Mouse (Mus musculus) kidney, postnatal 14 days (tissue): ENCODE results near the gene Olfr585.

Source experiments
- DNase-seq: peaks from one replicate; pipeline ENCODE4 v3.0.0; 2022; ENCODE audit warnings: mixed read lengths

The Olfr585 gene

DNA sequence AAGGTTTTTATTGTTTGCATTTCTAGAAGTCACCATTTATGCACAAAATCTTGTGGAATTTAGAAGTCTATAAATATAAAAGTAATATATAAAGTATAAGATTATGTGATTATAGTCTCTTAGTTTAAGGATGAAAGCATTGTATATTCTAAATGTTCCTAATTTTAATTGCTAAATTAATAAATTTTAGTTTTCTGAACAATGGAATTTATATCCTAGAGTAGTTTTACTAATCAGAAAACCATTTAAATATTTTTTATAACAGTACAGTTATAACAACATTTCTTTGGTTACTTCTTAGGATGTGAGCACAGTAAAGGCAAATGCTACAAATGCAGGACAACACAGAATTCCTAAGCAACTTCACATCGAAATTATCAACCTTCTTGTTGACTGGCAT is at the start of gene Olfr585:
TSS of gene Olfr585 (plus strand) at position 301 of the 400 bp plus-strand sequence.
- no peak for DNase-seq

DNA sequence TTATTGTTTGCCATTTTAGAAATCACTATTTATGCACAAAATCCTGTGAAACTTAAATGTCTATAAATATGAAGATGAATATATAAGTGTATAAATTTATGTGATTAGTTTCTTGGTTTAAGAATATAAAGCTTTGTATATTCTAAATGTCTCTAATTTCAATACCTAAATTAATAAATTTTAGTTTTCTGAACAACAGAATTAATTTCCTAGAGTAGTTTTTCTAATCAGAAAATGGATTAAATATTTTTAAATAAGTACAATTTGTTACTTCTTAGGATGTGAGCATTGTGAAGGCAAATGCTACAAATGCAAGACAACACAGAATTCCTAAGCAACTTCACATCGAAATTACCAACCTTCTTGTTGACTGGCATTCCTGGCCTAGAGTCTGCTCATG is 46.5 kb upstream of the Olfr585 start, which contains the start of gene Olfr583:
TSS of gene Olfr583 (plus strand) at position 301 of the 400 bp plus-strand sequence.
- DNase-seq: no peak

DNA sequence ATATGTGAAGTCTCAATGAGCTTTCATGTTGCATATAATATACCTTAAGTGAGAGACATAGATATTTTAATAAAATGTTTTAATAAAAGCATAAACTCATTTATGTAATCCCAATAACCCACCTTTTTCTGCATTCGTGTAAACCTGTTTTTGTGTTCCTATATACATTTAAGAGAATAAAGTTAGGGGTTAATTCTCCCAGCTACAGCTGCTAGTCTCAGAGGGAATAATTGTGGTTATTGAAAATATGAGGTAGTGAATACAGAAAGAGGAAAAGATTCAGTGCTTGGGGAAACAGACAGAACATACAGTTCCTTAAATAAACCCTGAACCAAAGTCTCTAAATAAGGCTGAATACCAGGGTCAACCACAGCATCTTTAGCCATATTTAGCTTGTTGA is 15.9 kb upstream of the Olfr585 start, which contains the start of gene Olfr584:
TSS of gene Olfr584 (plus strand) at position 301 of the 400 bp plus-strand sequence.
- DNase-seq: no peak

DNA sequence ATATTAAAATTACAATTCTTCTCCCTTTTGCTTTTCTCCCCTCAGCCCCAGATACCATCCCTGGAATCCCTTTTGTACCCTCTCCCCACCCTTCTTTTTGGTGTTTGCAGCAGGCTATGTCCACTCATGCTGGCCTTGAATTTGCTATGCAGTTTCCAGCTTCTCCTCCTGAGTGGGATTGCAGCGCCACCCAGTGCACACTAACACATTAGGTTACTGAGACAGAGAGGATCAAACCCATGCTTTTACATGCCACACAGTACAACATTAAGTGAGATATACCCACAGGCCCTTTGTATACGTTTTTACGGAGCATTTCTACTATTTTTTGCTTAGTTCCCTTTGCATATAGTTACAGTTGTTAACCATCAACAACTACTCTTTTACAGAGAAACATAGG is 21.9 kb downstream of the Olfr585 start:
- no peak for DNase-seq

DNA sequence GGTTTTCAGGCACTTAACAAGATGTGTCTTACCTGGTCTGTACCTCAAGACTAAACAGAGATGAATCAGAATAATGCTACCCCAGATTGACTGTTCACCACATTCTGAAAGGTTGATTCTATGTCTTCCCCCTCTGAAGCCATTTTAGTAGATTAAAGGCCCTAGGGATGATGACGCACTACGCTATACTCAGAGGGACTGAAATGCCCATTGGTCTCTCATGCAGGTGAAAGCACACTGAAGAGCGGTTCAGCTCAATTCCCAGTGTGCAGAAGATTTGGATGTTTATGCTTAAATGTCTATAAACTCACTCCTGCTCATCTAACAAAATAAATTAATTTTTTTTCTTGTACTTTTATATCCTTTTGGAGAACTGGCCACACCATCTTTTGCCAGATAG is 28.0 kb downstream of the Olfr585 start, which contains the start of gene Olfr586:
TSS of gene Olfr586 (minus strand) at position 101 of the 400 bp plus-strand sequence.
- no peak for DNase-seq

DNA sequence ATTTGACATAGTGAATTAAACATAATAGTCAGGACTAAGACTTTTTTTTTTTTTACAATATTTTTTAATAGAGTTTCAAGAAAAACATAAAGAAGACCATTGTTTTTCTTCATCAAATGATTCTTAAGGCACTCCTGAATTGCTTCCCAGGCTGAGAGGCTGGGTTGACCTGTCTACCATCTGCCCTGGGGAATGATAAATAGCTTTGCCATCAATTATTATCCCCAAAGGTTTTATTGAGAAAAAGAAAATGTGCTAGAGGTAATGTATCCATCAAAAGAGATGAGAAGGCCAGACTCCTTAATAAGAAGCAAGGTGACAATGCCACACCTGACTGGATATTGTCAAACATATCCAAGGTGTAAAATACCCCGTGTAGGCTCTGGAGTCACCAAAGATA is 43.1 kb downstream of the Olfr585 start, which contains the start of gene Olfr588-ps1:
TSS of gene Olfr588-ps1 (plus strand) at position 301 of the 400 bp plus-strand sequence.
- no peak for DNase-seq
